Mouse (Mus musculus): ENCODE data around the gene 1810046K07Rik. TPM values are rescaled to one million over a fixed set of nuclear protein-coding genes. Genes with fewer than 3 reads are reported as not detected.

The 1810046K07Rik gene
- polyA plus RNA-seq, 1 experiment from 2014 or later, result 0.30 TPM

- H3K4me2 ChIP-seq (ENCODE audit: low read depth, low read length), result no peak overlapping the region
- WGBS (ENCODE audit: insufficient replicate concordance), result 42% methylated on average over 4 of the region's 4 CpGs
Observed at GRCm38 (mm10) chr9:51256780-51257502, 71.8 kb downstream of the 1810046K07Rik start.

More at GRCm38 (mm10) chr9:51256780-51257502, 71.8 kb downstream of the 1810046K07Rik start:
- Histone ChIP-seq H3K4me1 (ENCODE audit: control insufficient read depth, low read depth, low read length) (no peaks in the 10 kb centered on the region), H3K9ac (ENCODE audit: low read depth, low read length) (no peak overlapping the region), H3K36me3 (ENCODE audit: control insufficient read depth, insufficient read depth) (no peaks in the 10 kb centered on the region), H3K4me3 (ENCODE audit: low read depth, low read length) (no peak overlapping the region), H3K9me3 (replicated peaks; ENCODE audit: control insufficient read depth, low read length) (no peaks in the 10 kb centered on the region), H3K27me3 (ENCODE audit: control insufficient read depth, insufficient read depth, low read depth, low read length) (no peaks in the 10 kb centered on the region), H3K27ac (ENCODE audit: low read length) (no peak overlapping the region)
- ATAC-seq (ENCODE audit: low read depth), result no peak

Other genes starting within 250 kb of the 1810046K07Rik start
- gene 4833427G06Rik, start 226.8 kb downstream of the 1810046K07Rik start, polyA plus RNA-seq (2015; fragmentation: Nextera tagmentation; extraction: Ambion mirVana), result not detected in 2 replicates
- gene Gm32742, start 163.4 kb downstream of the 1810046K07Rik start, polyA plus RNA-seq (2015; fragmentation: Nextera tagmentation; extraction: Ambion mirVana), result 0.01 TPM in 1 of 2 replicates, not detected in the other
- gene Pou2af1, start 115.2 kb downstream of the 1810046K07Rik start, polyA plus RNA-seq (2015; fragmentation: Nextera tagmentation; extraction: Ambion mirVana), result 2.5 and 2.7 TPM in 2 replicates
- 0.07 and 0.24 TPM in 2 replicates for gene Colca2, start 50.3 kb downstream of the 1810046K07Rik start, polyA plus RNA-seq (2015; fragmentation: Nextera tagmentation; extraction: Ambion mirVana)